Mouse (Mus musculus): ENCODE results near the gene Rps6ka2. TPM values are rescaled to one million over a fixed set of nuclear protein-coding genes. Genes with fewer than 3 reads are reported as not detected.
"Not testable (repeated sequence)": the region's sequence is repeated elsewhere in the genome, so short reads cannot be mapped to it uniquely, and the experiment has no call there.

Rps6ka2 gene
- polyA plus RNA-seq, 1 experiment = 33.3 TPM

- TF ChIP-seq POLR2A (IDR thresholded peaks at IDR 0.05; ENCODE audit: borderline replicate concordance, extremely low read depth, insufficient read depth, insufficient read length, poor library complexity, severe bottlenecking) (no peak), CTCF (IDR thresholded peaks at IDR 0.05; ENCODE audit: borderline replicate concordance, extremely low read depth, insufficient read depth, insufficient read length) (no peak)
- no peak for DNase-seq (ENCODE audit: low read depth)
Observed at GRCm38 (mm10) chr17:7176394-7176793, 6.5 kb downstream of the Rps6ka2 start.

- TF ChIP-seq CTCF (IDR thresholded peaks at IDR 0.05; ENCODE audit: borderline replicate concordance, extremely low read depth, insufficient read depth, insufficient read length) = no peak
- TF ChIP-seq POLR2A (IDR thresholded peaks at IDR 0.05; ENCODE audit: borderline replicate concordance, extremely low read depth, insufficient read depth, insufficient read length, poor library complexity, severe bottlenecking) = no peak
- no peak for DNase-seq (ENCODE audit: low read depth)
Observed at GRCm38 (mm10) chr17:7178196-7178595, 8.3 kb downstream of the Rps6ka2 start.

- no peak for DNase-seq (ENCODE audit: low read depth)
- TF ChIP-seq POLR2A (IDR thresholded peaks at IDR 0.05; ENCODE audit: borderline replicate concordance, extremely low read depth, insufficient read depth, insufficient read length, poor library complexity, severe bottlenecking) (no peak), CTCF (IDR thresholded peaks at IDR 0.05; ENCODE audit: borderline replicate concordance, extremely low read depth, insufficient read depth, insufficient read length) (no peak)
Observed at GRCm38 (mm10) chr17:7182187-7182586, 12.3 kb downstream of the Rps6ka2 start.

- DNase-seq (ENCODE audit: low read depth) = not testable (repeated sequence)
Observed at GRCm38 (mm10) chr17:7187037-7187436, 17.1 kb downstream of the Rps6ka2 start.

DNA sequence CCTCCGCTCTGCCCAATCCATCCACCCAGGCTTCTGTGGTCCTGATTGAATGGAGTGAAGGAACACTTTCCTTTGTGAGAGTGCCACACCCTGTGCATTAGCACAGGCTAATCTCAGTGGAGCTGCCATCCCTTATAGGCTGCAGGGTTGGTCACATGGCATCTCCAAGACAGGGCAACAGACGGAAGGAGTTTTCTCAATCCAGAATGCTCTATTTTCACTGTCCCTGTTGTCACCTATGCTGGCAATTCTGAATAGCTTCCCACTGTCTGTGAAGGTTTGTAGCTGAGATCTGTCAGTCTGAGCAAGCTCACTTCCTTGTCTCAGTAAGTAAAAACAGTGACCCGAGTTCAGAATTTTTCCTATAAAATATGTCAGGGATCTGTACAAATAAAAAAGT lies 19.5 kb downstream of the Rps6ka2 start:
- TF ChIP-seq CTCF (IDR thresholded peaks at IDR 0.05; ENCODE audit: borderline replicate concordance, extremely low read depth, insufficient read depth, insufficient read length) (no peak), POLR2A (IDR thresholded peaks at IDR 0.05; ENCODE audit: borderline replicate concordance, extremely low read depth, insufficient read depth, insufficient read length, poor library complexity, severe bottlenecking) (no peak)

DNA sequence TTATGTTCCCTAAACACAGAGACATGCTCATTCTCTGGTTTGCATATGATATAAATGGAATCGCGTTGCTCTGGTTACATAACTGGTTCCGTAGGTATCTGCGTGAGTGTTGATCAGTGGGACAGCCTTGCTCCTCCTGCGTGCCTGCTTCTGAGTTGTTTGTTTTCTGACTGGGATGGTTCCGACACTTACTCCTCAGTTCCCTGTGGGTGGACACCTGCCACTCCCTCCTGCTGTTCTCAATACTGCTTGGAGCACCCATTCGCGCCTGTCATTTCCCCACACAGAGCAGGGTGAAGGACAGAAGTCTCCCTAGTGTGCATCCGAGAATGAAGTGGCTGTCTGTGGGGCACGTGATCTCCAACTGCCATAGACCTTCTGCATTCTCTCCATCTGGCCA lies 20.1 kb downstream of the Rps6ka2 start:
- TF ChIP-seq POLR2A (IDR thresholded peaks at IDR 0.05; ENCODE audit: borderline replicate concordance, extremely low read depth, insufficient read depth, insufficient read length, poor library complexity, severe bottlenecking) (no peak), CTCF (IDR thresholded peaks at IDR 0.05; ENCODE audit: borderline replicate concordance, extremely low read depth, insufficient read depth, insufficient read length) (no peak)
- no peak for DNase-seq (ENCODE audit: low read depth)

More for the DNA sequence above, 19.5 kb downstream of the Rps6ka2 start:
- no peak for DNase-seq (ENCODE audit: low read depth)

- no peak for DNase-seq (ENCODE audit: low read depth)
- TF ChIP-seq CTCF (IDR thresholded peaks at IDR 0.05; ENCODE audit: borderline replicate concordance, extremely low read depth, insufficient read depth, insufficient read length) = no peak
- TF ChIP-seq POLR2A (IDR thresholded peaks at IDR 0.05; ENCODE audit: borderline replicate concordance, extremely low read depth, insufficient read depth, insufficient read length, poor library complexity, severe bottlenecking) = no peak
Observed at GRCm38 (mm10) chr17:7194140-7194840, 24.4 kb downstream of the Rps6ka2 start.

GRCm38 (mm10) chr17:7197121-7197925 lies 27.4 kb downstream of the Rps6ka2 start:
- TF ChIP-seq POLR2A (IDR thresholded peaks at IDR 0.05; ENCODE audit: borderline replicate concordance, extremely low read depth, insufficient read depth, insufficient read length, poor library complexity, severe bottlenecking) (no peak), CTCF (IDR thresholded peaks at IDR 0.05; ENCODE audit: borderline replicate concordance, extremely low read depth, insufficient read depth, insufficient read length) (no peak)
- no peak for DNase-seq (ENCODE audit: low read depth)

DNA sequence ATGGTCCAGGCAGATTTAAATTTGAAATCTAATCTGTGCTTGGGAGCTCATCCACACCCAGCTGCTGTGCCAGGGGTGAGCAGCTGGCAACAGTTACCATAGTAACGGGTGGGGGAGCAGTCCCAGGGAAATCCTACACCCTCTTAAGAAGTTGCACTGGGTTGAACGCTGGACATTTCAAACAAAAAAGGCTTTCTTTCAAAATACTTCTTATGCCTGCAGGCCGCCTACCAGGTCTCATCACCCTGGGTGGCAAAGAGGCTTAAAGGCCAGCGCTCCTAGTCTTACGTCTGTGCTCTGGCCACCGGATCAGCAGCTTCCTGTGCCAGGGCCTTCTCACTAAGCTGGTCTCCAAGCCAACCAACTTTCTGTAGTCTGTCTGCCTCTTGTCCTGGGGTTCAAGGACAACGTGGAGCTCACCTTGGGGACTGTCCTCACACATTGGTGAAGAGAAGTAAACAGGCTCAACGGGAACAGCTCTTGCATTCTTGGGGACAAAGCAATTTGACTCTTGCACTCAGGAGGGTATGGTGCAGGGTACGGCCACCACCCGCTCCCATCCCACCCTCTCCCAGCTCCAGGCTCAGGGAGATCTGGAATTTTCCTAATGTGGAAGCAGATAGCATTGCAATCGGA lies 35.0 kb downstream of the Rps6ka2 start:
- peak; percentile 70 for DNase-seq (ENCODE audit: low read depth)
- TF ChIP-seq CTCF (IDR thresholded peaks at IDR 0.05; ENCODE audit: borderline replicate concordance, extremely low read depth, insufficient read depth, insufficient read length) (no peak), POLR2A (IDR thresholded peaks at IDR 0.05; ENCODE audit: borderline replicate concordance, extremely low read depth, insufficient read depth, insufficient read length, poor library complexity, severe bottlenecking) (no peak)

DNA sequence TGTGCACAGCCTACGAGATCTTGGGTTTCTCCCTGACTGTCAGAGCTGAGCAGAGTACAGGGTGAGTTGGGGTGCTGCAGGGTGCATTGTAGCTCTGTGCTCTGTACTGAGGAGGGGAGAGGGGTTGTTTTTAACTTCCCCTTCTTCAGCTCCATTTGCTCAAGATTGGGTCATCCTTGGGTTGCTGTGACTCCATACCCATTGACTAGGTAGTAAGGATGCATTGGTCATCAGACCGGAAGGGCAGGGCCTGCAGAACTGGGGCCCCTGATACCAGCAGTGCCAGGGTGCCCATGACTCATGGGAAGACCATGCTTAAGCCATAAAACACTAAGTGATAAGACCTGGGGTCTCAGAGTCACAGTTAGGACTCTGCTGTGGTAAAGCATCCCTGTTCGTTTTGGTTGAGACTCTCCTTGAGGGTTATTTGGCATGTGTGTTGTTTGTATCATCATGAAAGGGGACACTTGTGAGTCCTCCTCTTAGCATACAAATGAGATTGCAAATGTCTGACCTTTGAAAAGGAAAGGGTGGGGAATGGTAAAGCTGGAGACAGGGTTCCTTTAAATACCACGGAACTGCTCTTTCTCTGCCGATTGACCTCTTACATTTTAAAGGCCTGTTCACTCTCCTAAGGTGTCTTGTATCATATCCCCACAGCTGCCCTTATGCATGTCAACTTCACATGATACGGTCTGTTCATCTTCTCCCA lies 36.7 kb downstream of the Rps6ka2 start:
- no peak for TF ChIP-seq POLR2A (IDR thresholded peaks at IDR 0.05; ENCODE audit: borderline replicate concordance, extremely low read depth, insufficient read depth, insufficient read length, poor library complexity, severe bottlenecking)
- TF ChIP-seq CTCF (IDR thresholded peaks at IDR 0.05; ENCODE audit: borderline replicate concordance, extremely low read depth, insufficient read depth, insufficient read length) = no peak
- DNase-seq (ENCODE audit: low read depth) = no peak

GRCm38 (mm10) chr17:7210648-7211047 lies 40.7 kb downstream of the Rps6ka2 start:
- DNase-seq (ENCODE audit: low read depth) = peak; percentile 53
- TF ChIP-seq POLR2A (IDR thresholded peaks at IDR 0.05; ENCODE audit: borderline replicate concordance, extremely low read depth, insufficient read depth, insufficient read length, poor library complexity, severe bottlenecking) (no peak), CTCF (IDR thresholded peaks at IDR 0.05; ENCODE audit: borderline replicate concordance, extremely low read depth, insufficient read depth, insufficient read length) (no peak)
